29 mouse cellular contexts compared by ENCODE assay signal in genomic region chr3:146591601-146592000, GRCm38 (mm10). TPM values are rescaled to one million over a fixed set of nuclear protein-coding genes. Genes with fewer than 3 reads are reported as not detected.
DNase-seq lines count a peak whose midpoint lies in the region; ATAC-seq and TF ChIP-seq lines count a peak whose summit lies in the region.
"Had no signal": no experiment of that assay in that cellular context is flagged by ENCODE, and none has a peak within 500 bp of the region (broad histone marks: within the 10 kb centered on the region; RNA-seq: fewer than 3 reads in every experiment).

No protein-coding gene starts in this region.

- TF ChIP-seq CTCF in liver, postnatal 0 days (IDR thresholded peaks at IDR 0.05; ENCODE audit: low read depth) = no peak

- H3K27ac ChIP-seq in hindbrain, embryonic 15.5 days (replicated peaks) = peak overlapping the region; percentile 51; the same call in 1 of the 2 replicates
- no peak overlapping the region for H3K27ac ChIP-seq in hindbrain, embryonic 11.5 days (ENCODE audit: low read depth, low read length)
- H3K27ac ChIP-seq in midbrain, embryonic 15.5 days = 0 out of 2 replicates have a peak overlapping the region, but pooled peaks have one; percentile 14
- no peak overlapping the region for H3K27ac ChIP-seq in midbrain, embryonic 14.5 days (replicated peaks; ENCODE audit: low read depth, low read length)
- peak overlapping the region; percentile 69 for H3K27ac ChIP-seq in liver, embryonic 15.5 days (replicated peaks)
- peak overlapping the region; percentile 93 for H3K27ac ChIP-seq in liver, postnatal 0 days (ENCODE audit: low read depth)
- H3K27ac ChIP-seq: embryonic facial prominence, embryonic 10.5 days; embryonic facial prominence, embryonic 13.5 days; forebrain, embryonic 12.5 days; forebrain, embryonic 15.5 days; heart, adult 2 months; hindbrain, embryonic 10.5 days had no signal

- no peak overlapping the region for H3K4me2 ChIP-seq in hindbrain, embryonic 15.5 days
- no peak overlapping the region for H3K4me2 ChIP-seq in hindbrain, embryonic 11.5 days (replicated peaks; ENCODE audit: low read depth, low read length)
- H3K4me2 ChIP-seq in midbrain, embryonic 15.5 days = no peak overlapping the region
- H3K4me2 ChIP-seq in midbrain, embryonic 14.5 days (ENCODE audit: low read length) = no peak overlapping the region
- H3K4me2 ChIP-seq in liver, embryonic 15.5 days = no peak overlapping the region
- no peak overlapping the region for H3K4me2 ChIP-seq in liver, postnatal 0 days (ENCODE audit: low read depth, low read length)
- H3K4me2 ChIP-seq: embryonic facial prominence, embryonic 13.5 days; forebrain, embryonic 12.5 days; forebrain, embryonic 15.5 days; heart, embryonic 11.5 days had no signal

- WGBS in hindbrain, embryonic 15.5 days = 60% methylated on average over 2 of the region's 2 CpGs
- 67% methylated on average over 2 of the region's 2 CpGs for WGBS in hindbrain, embryonic 11.5 days
- WGBS in midbrain, embryonic 15.5 days = 64% methylated on average over 2 of the region's 2 CpGs
- WGBS in midbrain, embryonic 14.5 days = 61% methylated on average over 2 of the region's 2 CpGs
- 47% methylated on average over 2 of the region's 2 CpGs for WGBS in liver, embryonic 15.5 days (ENCODE audit: insufficient replicate concordance)
- WGBS in liver, postnatal 0 days (ENCODE audit: insufficient replicate concordance) = 50% methylated on average over 2 of the region's 2 CpGs

- no peak for DNase-seq in hindbrain, embryonic 11.5 days (ENCODE audit: low spot score)
- no peak for DNase-seq in midbrain, embryonic 14.5 days
- DNase-seq in liver, postnatal 0 days = no peak
- no peak for DNase-seq in right cerebral cortex, adult 18-20 months
- DNase-seq: adrenal gland, adult 8-10 months; adrenal gland, postnatal 25 days; cerebellum, adult 11-12 months; cerebellum, adult 8-10 months; cerebellum, postnatal 10 days; cerebellum, postnatal 36 days; embryo, embryonic 11 days; gastrocnemius, postnatal 25 days; heart, adult 2 months had no signal

- no peak overlapping the region for H3K9ac ChIP-seq in hindbrain, embryonic 15.5 days
- no peak overlapping the region for H3K9ac ChIP-seq in hindbrain, embryonic 11.5 days (ENCODE audit: low read depth, low read length)
- no peak overlapping the region for H3K9ac ChIP-seq in midbrain, embryonic 15.5 days
- H3K9ac ChIP-seq in midbrain, embryonic 14.5 days (replicated peaks; ENCODE audit: low read length) = no peak overlapping the region
- no peak overlapping the region for H3K9ac ChIP-seq in liver, embryonic 15.5 days
- H3K9ac ChIP-seq in liver, postnatal 0 days (replicated peaks) = no peak overlapping the region
- H3K9ac ChIP-seq: embryonic facial prominence, embryonic 13.5 days; forebrain, embryonic 12.5 days; forebrain, embryonic 15.5 days had no signal

- TF ChIP-seq EP300 in liver, postnatal 0 days (IDR thresholded peaks at IDR 0.05; ENCODE audit: low read depth) = no peak

- no peak overlapping the region for H3K4me3 ChIP-seq in hindbrain, embryonic 15.5 days
- H3K4me3 ChIP-seq in hindbrain, embryonic 11.5 days (ENCODE audit: low read depth, low read length) = no peak overlapping the region
- H3K4me3 ChIP-seq in midbrain, embryonic 15.5 days = no peak overlapping the region
- H3K4me3 ChIP-seq in midbrain, embryonic 14.5 days (replicated peaks; ENCODE audit: low read depth, low read length) = no peak overlapping the region
- no peak overlapping the region for H3K4me3 ChIP-seq in liver, embryonic 15.5 days (replicated peaks)
- H3K4me3 ChIP-seq in liver, postnatal 0 days (ENCODE audit: low read depth, low read length) = no peak overlapping the region
- H3K4me3 ChIP-seq: embryonic facial prominence, embryonic 10.5 days; embryonic facial prominence, embryonic 13.5 days; erythroblast, embryonic 14.5 days; forebrain, embryonic 12.5 days; forebrain, embryonic 15.5 days; heart, adult 2 months; hindbrain, embryonic 10.5 days had no signal

- no peaks in the 10 kb centered on the region for H3K9me3 ChIP-seq in hindbrain, embryonic 15.5 days
- H3K9me3 ChIP-seq in hindbrain, embryonic 11.5 days (ENCODE audit: control insufficient read depth, low read length) = no peaks in the 10 kb centered on the region
- no peaks in the 10 kb centered on the region for H3K9me3 ChIP-seq in midbrain, embryonic 15.5 days
- no peaks in the 10 kb centered on the region for H3K9me3 ChIP-seq in midbrain, embryonic 14.5 days (ENCODE audit: control insufficient read depth, low read length)
- no peaks in the 10 kb centered on the region for H3K9me3 ChIP-seq in liver, embryonic 15.5 days (replicated peaks)
- H3K9me3 ChIP-seq in liver, postnatal 0 days (ENCODE audit: low read length) = no peaks in the 10 kb centered on the region
- H3K9me3 ChIP-seq: embryonic facial prominence, embryonic 10.5 days; embryonic facial prominence, embryonic 13.5 days; forebrain, embryonic 12.5 days; forebrain, embryonic 15.5 days; hindbrain, embryonic 10.5 days had no signal

- no peaks in the 10 kb centered on the region for H3K4me1 ChIP-seq in hindbrain, embryonic 15.5 days (replicated peaks)
- H3K4me1 ChIP-seq in hindbrain, embryonic 11.5 days (replicated peaks; ENCODE audit: control insufficient read depth, insufficient read depth, low read length) = no peaks in the 10 kb centered on the region
- no peaks in the 10 kb centered on the region for H3K4me1 ChIP-seq in midbrain, embryonic 15.5 days
- H3K4me1 ChIP-seq in midbrain, embryonic 14.5 days (ENCODE audit: control insufficient read depth, insufficient read depth, low read length) = no peaks in the 10 kb centered on the region
- 0 out of 2 replicates have a peak, but pooled peaks cover 8% of the 10 kb centered on the region for H3K4me1 ChIP-seq in liver, embryonic 15.5 days (replicated peaks)
- H3K4me1 ChIP-seq in liver, postnatal 0 days (ENCODE audit: insufficient read depth) = peaks cover 6% of the 10 kb centered on the region
- H3K4me1 ChIP-seq: embryonic facial prominence, embryonic 10.5 days; embryonic facial prominence, embryonic 13.5 days; forebrain, embryonic 12.5 days; forebrain, embryonic 15.5 days; hindbrain, embryonic 10.5 days had no signal

- ATAC-seq in hindbrain, embryonic 15.5 days (ENCODE audit: low FRiP score, low read depth) = no peak
- no peak for ATAC-seq in hindbrain, embryonic 11.5 days (ENCODE audit: low FRiP score)
- no peak for ATAC-seq in midbrain, embryonic 15.5 days (replicated peaks)
- no peak for ATAC-seq in midbrain, embryonic 14.5 days (ENCODE audit: low FRiP score, low TSS enrichment)
- no peak for ATAC-seq in liver, embryonic 15.5 days (ENCODE audit: insufficient read depth)
- peak; percentile 48 for ATAC-seq in liver, postnatal 0 days
- ATAC-seq: activated CD4-positive, CD25-positive, alpha-beta regulatory T cell, adult 4 months; forebrain, embryonic 15.5 days; hindbrain, embryonic 16.5 days; inflammation-experienced regulatory T-cells, adult 6 months had no signal

- no peaks in the 10 kb centered on the region for H3K27me3 ChIP-seq in hindbrain, embryonic 15.5 days
- H3K27me3 ChIP-seq in hindbrain, embryonic 11.5 days (ENCODE audit: control insufficient read depth, insufficient read depth, low read length) = no peaks in the 10 kb centered on the region
- H3K27me3 ChIP-seq in midbrain, embryonic 15.5 days (replicated peaks) = no peaks in the 10 kb centered on the region
- H3K27me3 ChIP-seq in midbrain, embryonic 14.5 days (ENCODE audit: control insufficient read depth, insufficient read depth, low read length) = no peaks in the 10 kb centered on the region
- H3K27me3 ChIP-seq in liver, embryonic 15.5 days = no peaks in the 10 kb centered on the region
- H3K27me3 ChIP-seq in liver, postnatal 0 days (ENCODE audit: insufficient read depth, low read length) = no peaks in the 10 kb centered on the region
- H3K27me3 ChIP-seq: embryonic facial prominence, embryonic 13.5 days; forebrain, embryonic 12.5 days; forebrain, embryonic 15.5 days had no signal

- H3K36me3 ChIP-seq in hindbrain, embryonic 15.5 days = no peaks in the 10 kb centered on the region
- no peaks in the 10 kb centered on the region for H3K36me3 ChIP-seq in hindbrain, embryonic 11.5 days (ENCODE audit: control insufficient read depth, insufficient read depth, low read length)
- no peaks in the 10 kb centered on the region for H3K36me3 ChIP-seq in midbrain, embryonic 15.5 days (replicated peaks)
- no peaks in the 10 kb centered on the region for H3K36me3 ChIP-seq in midbrain, embryonic 14.5 days (ENCODE audit: control insufficient read depth, insufficient read depth, low read length)
- no peaks in the 10 kb centered on the region for H3K36me3 ChIP-seq in liver, embryonic 15.5 days (replicated peaks)
- peaks cover 3% of the 10 kb centered on the region; the same call in 1 of the 2 replicates for H3K36me3 ChIP-seq in liver, postnatal 0 days (replicated peaks; ENCODE audit: insufficient read depth, low read length)
- H3K36me3 ChIP-seq: embryonic facial prominence, embryonic 10.5 days; embryonic facial prominence, embryonic 13.5 days; forebrain, embryonic 12.5 days; forebrain, embryonic 15.5 days; hindbrain, embryonic 10.5 days had no signal

RNA-seq across cellular contexts. Expression of gene Uox, which starts 21.4 kb away (rescaled TPM):
- polyA plus RNA-seq in hindbrain, embryonic 15.5 days (2015; fragmentation: Nextera tagmentation; extraction: Ambion mirVana) = 0.14 and 0.18 TPM in 2 replicates
- not detected in 2 replicates for polyA plus RNA-seq in hindbrain, embryonic 11.5 days (2014; fragmentation: Nextera tagmentation; extraction: Ambion mirVana)
- polyA plus RNA-seq in midbrain, embryonic 15.5 days (2015; fragmentation: Nextera tagmentation; extraction: Ambion mirVana) = 0.09 TPM in 1 of 2 replicates, not detected in the other
- polyA plus RNA-seq in midbrain, embryonic 14.5 days (2014; fragmentation: Nextera tagmentation; extraction: Ambion mirVana) = not detected in 2 replicates
- 30.4 and 56.2 TPM in 2 replicates for polyA plus RNA-seq in liver, embryonic 15.5 days (2015; fragmentation: Nextera tagmentation; extraction: Ambion mirVana)
- polyA plus RNA-seq in liver, postnatal 0 days (2015; fragmentation: Nextera tagmentation; extraction: Ambion mirVana) = 213 and 245 TPM in 2 replicates
- polyA plus RNA-seq: activated CD4-positive, CD25-positive, alpha-beta regulatory T cell, adult 4 months; brain, embryonic 14.5 days; embryonic facial prominence, embryonic 10.5 days; erythroblast, embryonic 14.5 days; forebrain, embryonic 12.5 days; forebrain, embryonic 15.5 days; heart, adult 2 months; heart, embryonic 11.5 days; heart, embryonic 14.5 days; hindbrain, embryonic 10.5 days; hindbrain, embryonic 16.5 days had no signal

RNA-seq across cellular contexts. Expression of gene Dnase2b, which starts 23.8 kb away (rescaled TPM):
- polyA plus RNA-seq in hindbrain, embryonic 15.5 days (2015; fragmentation: Nextera tagmentation; extraction: Ambion mirVana) = not detected in 2 replicates
- polyA plus RNA-seq in hindbrain, embryonic 11.5 days (2014; fragmentation: Nextera tagmentation; extraction: Ambion mirVana) = not detected in 2 replicates
- not detected in 2 replicates for polyA plus RNA-seq in midbrain, embryonic 15.5 days (2015; fragmentation: Nextera tagmentation; extraction: Ambion mirVana)
- not detected in 2 replicates for polyA plus RNA-seq in midbrain, embryonic 14.5 days (2014; fragmentation: Nextera tagmentation; extraction: Ambion mirVana)
- 2.1 and 3.3 TPM in 2 replicates for polyA plus RNA-seq in liver, embryonic 15.5 days (2015; fragmentation: Nextera tagmentation; extraction: Ambion mirVana)
- 3.9 and 4.0 TPM in 2 replicates for polyA plus RNA-seq in liver, postnatal 0 days (2015; fragmentation: Nextera tagmentation; extraction: Ambion mirVana)
- polyA plus RNA-seq: activated CD4-positive, CD25-positive, alpha-beta regulatory T cell, adult 4 months; brain, embryonic 14.5 days; embryonic facial prominence, embryonic 10.5 days; erythroblast, embryonic 14.5 days; forebrain, embryonic 12.5 days; forebrain, embryonic 15.5 days; heart, adult 2 months; heart, embryonic 11.5 days; heart, embryonic 14.5 days; heart, postnatal 0 days; hindbrain, embryonic 10.5 days; hindbrain, embryonic 16.5 days; inflammation-experienced regulatory T-cells, adult 6 months had no signal

RNA-seq across cellular contexts. Expression of gene 4930503B20Rik, which starts 59.5 kb away (rescaled TPM):
- not detected in 2 replicates for polyA plus RNA-seq in hindbrain, embryonic 15.5 days (2015; fragmentation: Nextera tagmentation; extraction: Ambion mirVana)
- not detected in 2 replicates for polyA plus RNA-seq in hindbrain, embryonic 11.5 days (2014; fragmentation: Nextera tagmentation; extraction: Ambion mirVana)
- not detected in 2 replicates for polyA plus RNA-seq in midbrain, embryonic 15.5 days (2015; fragmentation: Nextera tagmentation; extraction: Ambion mirVana)
- polyA plus RNA-seq in midbrain, embryonic 14.5 days (2014; fragmentation: Nextera tagmentation; extraction: Ambion mirVana) = not detected in 2 replicates
- polyA plus RNA-seq in liver, embryonic 15.5 days (2015; fragmentation: Nextera tagmentation; extraction: Ambion mirVana) = not detected in 2 replicates
- not detected in 2 replicates for polyA plus RNA-seq in liver, postnatal 0 days (2015; fragmentation: Nextera tagmentation; extraction: Ambion mirVana)
- polyA plus RNA-seq: activated CD4-positive, CD25-positive, alpha-beta regulatory T cell, adult 4 months; embryonic facial prominence, embryonic 10.5 days; erythroblast, embryonic 14.5 days; forebrain, embryonic 12.5 days; forebrain, embryonic 15.5 days; heart, embryonic 11.5 days; heart, embryonic 14.5 days; heart, postnatal 0 days; hindbrain, embryonic 10.5 days; hindbrain, embryonic 16.5 days; inflammation-experienced regulatory T-cells, adult 6 months had no signal

Comparison
In these comparisons a context has a peak if more than half of its experiments do, and no peak if none do; other contexts are left out.
1. H3K27ac ChIP-seq: peak in hindbrain, embryonic 15.5 days (single experiment), midbrain, embryonic 15.5 days (single experiment), liver, embryonic 15.5 days (single experiment) and liver, postnatal 0 days (single experiment); none in hindbrain, embryonic 11.5 days (single experiment) and midbrain, embryonic 14.5 days (single experiment).
2. RNA of gene Uox, which starts 21.4 kb away (polyA plus RNA-seq): 213 to 245 TPM in liver, postnatal 0 days and 30.4 to 56.2 TPM in liver, embryonic 15.5 days; 0.14 to 0.18 TPM in hindbrain, embryonic 15.5 days, not detected in hindbrain, embryonic 11.5 days, 0.09 TPM in midbrain, embryonic 15.5 days and not detected in midbrain, embryonic 14.5 days; every median in the first group is over 10 times any median in the second.